Mouse (Mus musculus) kidney, postnatal 14 days (tissue): ENCODE data around the gene Lck.

ENCODE experiments used
- DNase-seq: peaks from one replicate; pipeline ENCODE4 v3.0.0; 2022; ENCODE audit warnings: mixed read lengths

Lck gene

GRCm38 (mm10) chr4:129573430-129573829 is at the start of gene Lck:
Gene Lck, minus strand, starts transcription at chr4:129573641.
- DNase-seq, result peak; percentile 17

- no peak for DNase-seq
These were observed 49.5 kb upstream of the Lck start for GRCm38 (mm10) chr4:129622803-129623535.

DNA sequence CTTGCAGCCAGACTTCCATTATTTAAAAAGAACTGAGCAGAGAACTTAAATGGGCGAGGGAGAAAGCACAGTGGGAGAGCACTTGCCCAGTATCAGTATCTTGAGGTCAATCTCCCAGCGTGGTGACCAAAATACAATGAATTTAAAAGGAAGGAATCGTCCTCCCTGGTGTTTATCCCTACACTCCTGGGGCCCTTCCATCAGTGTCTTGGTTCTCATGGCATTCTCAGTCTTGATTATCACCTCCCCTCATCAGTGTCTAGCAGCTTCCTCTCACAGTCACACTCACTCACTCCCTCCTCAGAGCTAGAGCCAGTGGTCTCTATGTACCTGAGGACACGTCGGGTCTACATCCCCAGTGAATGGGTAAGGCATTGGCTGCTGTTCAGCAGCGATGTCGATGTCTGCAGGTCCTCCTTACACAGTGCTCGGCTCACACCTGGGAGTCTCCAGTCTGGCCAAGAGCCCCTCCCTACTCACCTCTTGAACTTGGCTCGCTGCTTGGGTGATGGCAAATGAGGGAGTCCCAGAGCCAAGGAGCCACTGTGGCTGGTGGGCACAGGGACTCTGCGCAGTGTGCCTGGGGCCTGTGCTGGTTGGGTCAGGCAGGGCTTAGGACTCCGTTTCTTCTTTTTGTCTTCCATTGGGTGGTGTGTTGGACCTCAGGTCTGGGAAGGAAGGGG is 48.8 kb upstream of the Lck start:
- no peak for DNase-seq

- DNase-seq, result peak; percentile 62
These were observed 47.9 kb upstream of the Lck start for GRCm38 (mm10) chr4:129621283-129621841.

DNA sequence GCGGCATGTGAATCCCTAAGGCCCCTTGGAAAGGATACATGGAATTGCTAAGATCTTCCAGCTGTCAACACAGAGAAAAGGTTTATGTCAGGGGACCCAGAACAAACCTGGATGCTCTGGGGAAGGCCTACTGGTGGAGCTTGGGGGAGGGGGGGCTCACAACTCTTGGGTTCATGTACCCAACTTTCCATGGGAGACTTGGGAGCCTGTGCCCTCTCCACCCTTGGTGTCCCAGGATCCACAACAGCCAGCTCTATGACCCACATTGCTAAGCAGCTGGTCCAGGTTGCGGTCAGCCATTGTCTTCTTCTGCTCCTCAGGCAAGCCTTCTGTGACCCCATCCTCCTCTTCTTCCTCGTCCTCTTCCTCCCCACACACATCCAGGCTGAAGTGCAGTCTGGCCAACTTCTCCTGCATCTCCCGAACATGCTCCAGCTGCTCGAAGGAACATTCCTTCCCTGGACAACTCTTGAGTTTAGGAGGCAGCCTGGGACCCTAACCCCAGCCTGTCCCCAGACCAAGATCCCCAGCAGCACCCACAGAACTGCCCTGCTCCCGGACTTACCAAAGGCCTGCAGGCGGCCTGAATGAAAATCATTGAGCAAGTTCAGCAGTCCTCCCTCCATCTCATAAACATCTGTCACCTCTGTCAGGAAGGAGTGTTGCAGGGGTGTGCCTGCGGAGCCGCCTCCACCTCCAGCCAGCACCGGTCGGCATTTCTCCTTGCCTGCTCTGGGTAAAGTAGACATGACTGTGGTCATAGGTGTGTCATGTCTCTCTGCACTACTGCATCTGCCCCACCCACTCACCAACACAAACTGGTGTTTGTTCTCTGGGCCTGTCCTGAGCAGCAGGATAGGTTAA is 47.2 kb upstream of the Lck start:
- DNase-seq, result no peak

DNA sequence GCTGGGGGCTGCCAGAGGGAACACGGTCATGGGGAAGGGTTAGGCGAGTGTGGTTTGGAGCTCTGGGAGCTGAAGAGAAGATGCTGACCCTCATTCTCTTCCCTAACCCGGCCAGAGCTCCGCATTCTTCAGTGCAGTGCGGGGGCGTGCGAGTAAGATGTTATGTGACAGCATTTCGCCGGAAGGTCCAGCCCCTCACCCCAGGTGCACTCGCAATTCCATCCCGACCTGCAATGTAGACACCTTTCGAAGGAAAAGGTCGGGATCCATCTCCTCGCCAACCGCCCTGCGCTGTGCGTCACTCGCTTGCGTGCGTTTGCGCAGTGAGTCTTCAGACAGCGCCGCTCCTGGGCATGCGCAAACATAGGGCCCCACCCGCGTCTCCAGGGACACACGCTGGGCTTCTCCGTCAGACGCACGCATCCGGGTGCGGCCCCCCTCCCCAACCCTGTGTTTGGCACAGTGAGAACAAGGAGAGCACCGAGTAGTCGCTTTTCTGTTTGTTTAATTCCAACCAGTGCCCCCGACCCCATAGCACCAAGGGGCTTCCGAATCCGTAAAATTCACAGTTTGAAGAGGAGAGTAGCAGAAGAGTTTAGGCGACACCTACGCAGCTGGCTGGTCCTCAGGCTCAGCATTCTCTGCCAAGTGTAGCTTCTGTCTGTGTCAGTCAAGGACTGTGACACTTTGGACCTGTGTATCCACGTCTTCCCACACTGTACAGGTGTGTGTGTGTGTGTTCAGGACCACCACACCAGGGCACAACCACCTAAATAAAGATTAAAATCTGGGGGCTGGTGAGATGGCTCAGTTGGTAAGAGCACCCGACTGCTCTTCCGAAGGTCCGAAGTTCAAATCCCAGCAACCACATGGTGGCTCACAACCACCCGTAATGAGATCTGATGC is 45.6 kb upstream of the Lck start, which contains the start of gene Iqcc:
Gene Iqcc (minus strand): TSS at position 314 of the 906 bp plus-strand sequence.
- peak; percentile 97 for DNase-seq

- DNase-seq, result no peak
These were observed 44.6 kb upstream of the Lck start for GRCm38 (mm10) chr4:129618031-129618430.

GRCm38 (mm10) chr4:129617121-129617641 is 43.7 kb upstream of the Lck start:
- DNase-seq, result no peak

DNA sequence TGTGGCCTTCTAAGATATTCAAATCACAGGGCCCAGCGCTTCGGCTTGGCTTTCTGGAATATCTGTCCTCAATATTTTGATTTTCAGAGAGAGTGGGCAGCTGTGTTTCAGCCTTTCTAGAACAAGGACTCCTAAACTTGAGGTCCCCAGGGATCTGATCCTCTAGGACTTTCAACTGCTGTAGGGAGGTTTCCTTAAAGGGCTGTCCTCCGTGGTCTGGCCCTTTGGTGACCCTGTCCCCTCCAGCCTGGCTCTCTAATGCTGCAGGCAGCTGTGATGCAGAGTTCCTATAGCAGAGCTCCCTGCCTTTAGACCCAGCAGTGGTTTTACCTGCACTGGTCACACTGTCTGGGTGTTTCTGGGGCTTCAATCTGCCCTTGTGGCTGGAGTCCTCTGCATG is 43.2 kb upstream of the Lck start:
- no peak for DNase-seq

- no peak for DNase-seq
These were observed 42.4 kb upstream of the Lck start for GRCm38 (mm10) chr4:129615801-129616290.

DNA sequence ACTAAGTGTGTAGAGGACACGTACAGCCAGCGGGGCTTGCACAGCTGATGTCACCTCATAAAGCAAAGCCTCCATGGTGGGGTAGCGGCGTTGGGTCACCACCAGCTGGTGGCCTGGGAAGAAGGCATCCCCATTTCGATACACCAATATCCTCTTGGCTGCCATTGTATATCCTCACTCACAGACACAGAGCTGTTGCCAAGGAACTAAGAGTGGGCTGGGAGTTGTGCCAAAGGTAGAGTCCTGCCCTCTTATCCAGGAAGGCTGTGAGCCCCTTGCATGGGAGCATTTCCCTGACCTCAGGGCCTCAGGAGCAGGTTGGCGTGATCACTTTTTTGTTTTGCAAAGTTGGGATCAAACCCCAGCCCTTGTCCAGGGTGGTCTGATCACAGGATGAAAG is 40.7 kb upstream of the Lck start, which contains the start of gene Dcdc2b:
Gene Dcdc2b (minus strand): TSS at position 165 of the 400 bp plus-strand sequence.
- no peak for DNase-seq

- DNase-seq, result no peak
These were observed 37.0 kb upstream of the Lck start for GRCm38 (mm10) chr4:129610472-129610871.

DNA sequence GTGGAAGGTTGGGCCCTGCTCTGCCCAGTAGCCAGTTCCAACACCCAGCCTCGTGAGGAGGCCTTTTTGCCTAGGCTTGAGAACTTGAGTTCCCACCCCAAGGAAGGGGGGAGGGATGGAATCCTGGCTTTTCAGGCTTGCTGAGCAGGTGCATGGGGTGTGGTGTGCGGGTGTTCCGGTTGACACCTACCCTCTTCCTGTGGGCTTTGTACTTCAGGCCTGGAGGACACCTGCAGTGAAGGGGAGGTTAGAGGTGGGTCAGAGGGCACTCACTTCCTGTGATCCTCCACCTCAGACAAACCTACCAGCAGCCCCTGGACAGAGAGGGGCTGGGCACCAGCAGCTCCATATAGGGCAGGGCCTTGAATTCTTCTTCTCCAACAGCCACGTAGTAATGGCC is 36.6 kb upstream of the Lck start:
- DNase-seq, result no peak

- no peak for DNase-seq
These were observed 35.7 kb upstream of the Lck start for GRCm38 (mm10) chr4:129609139-129609631.

DNA sequence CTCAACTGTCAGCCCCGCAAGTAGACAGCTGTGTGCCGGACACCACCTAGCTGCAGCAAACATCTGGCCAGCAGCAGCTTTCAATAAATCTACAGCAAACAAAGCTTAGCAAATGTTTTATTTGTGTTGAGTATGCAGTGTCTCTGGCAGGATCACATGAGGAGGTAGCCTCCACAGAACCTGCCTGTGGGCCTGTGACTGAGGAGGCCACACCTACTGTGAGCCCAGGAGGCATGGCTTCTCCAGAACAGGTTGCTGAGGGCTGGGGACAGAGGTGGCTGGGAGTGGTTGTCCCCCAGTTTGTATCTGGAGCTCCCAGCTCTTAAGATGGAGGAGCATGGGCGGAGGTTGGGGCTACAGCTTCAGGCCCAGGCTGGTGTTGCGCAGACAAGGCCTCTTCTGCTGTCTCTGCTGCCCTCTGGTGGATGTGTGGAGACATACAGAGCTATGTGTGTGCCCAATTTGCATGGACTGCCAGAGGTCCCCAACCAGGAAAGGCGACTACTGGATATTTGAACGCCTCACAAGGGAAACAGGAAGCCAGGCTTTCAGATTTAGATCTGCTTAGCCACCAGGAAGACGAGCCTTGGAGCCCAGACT is 35.1 kb upstream of the Lck start:
- peak; percentile 87 for DNase-seq

GRCm38 (mm10) chr4:129600233-129601158 is 27.1 kb upstream of the Lck start, which contains the start of the genes Eif3i and Tmem234:
Gene Eif3i, minus strand, starts transcription at chr4:129600648.
Gene Tmem234, plus strand, starts transcription at chr4:129600668.
- DNase-seq, result peak; percentile 90

DNA sequence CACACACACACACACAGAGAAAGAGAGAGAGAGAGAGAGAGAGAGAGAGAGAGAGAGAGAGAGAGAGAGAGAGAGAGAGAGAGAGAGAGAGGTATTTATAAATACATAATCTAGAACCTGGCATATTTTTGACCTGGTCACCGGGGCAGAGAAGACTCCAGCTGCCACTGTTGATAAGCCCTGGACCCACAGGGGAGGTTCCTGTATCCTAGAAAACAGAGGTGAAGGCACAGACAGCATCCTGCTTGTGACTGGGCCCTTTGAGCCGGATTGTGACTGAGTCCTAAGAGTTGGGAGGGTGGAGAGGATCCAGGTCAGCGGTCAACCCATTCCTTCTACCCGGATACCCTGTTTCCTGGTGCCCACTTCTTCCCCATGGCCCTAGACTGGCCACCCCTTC is 15.4 kb upstream of the Lck start:
- no peak for DNase-seq

DNA sequence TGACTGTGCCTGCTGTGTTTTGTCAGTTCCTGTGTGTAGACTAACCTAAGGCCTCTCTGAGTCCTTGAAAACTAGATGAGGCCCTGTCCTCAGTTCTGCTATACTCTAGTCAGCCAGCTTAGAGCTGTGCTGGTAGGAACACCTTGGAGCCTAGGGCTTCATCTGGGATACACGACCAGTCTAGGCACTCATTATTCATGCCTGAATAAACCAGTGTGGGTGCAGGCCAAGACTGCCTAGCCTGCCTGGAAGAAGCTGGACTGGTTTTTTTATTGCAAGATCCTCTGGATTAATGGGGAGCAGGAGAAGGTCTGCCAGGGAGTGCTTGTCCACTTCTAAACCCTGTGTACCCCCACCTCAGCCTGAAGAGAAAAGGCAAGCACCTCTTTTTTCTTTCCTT is 13.5 kb upstream of the Lck start:
- DNase-seq, result peak; percentile 41

DNA sequence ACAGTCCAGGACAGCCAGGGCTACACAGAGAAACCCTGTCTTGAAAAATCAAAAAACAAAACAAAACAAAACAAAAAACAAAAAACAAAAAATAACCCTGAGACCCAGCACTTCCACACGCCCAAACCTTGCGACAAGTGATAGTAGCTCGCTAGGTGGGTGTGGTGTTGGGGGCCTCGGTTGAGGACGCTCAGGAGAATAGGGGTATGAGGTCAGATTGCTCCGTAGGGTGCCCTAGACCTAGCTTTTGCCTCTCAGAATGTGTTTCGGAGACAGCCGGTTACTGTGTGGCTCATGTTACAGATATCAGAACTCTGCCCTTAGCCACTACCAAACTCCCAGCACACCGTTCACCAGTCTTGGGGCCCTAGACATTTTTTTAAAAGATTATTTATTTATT is 12.3 kb upstream of the Lck start:
- DNase-seq, result no peak
